Mouse (Mus musculus) intestine, embryonic 14.5 days (tissue): ENCODE measurements around the gene C530008M17Rik. TPM values are rescaled to one million over a fixed set of nuclear protein-coding genes. Genes with fewer than 3 reads are reported as not detected.
A peak's percentile ranks its signal among the peaks of the same experiment; 100 is the strongest.

ENCODE experiments used
- ATAC-seq: fragments of 200-750 bp; cut with Nextera tagmentation; replicated peaks from 2 replicates; pipeline ENCODE4 v1.8.0; 2017; ENCODE audit warnings: low read depth, moderate number of reproducible peaks, moderate TSS enrichment, moderate library complexity; ENCODE audit not compliant: low FRiP score, low TSS enrichment
- DNase-seq: peaks from one replicate; pipeline ENCODE4 v3.0.0-alpha.2; 2018; ENCODE audit warnings: low spot score
- H3K27ac ChIP-seq: fragments of 300-500 bp; sonication (generic); 2 replicates; pipeline ENCODE4 v1.5.1; 2014; ENCODE audit warnings: low read depth, mild to moderate bottlenecking, control low read depth
- H3K27me3 ChIP-seq: fragments of 300-500 bp; sonication (generic); replicated peaks from 2 replicates; pipeline ENCODE4 v1.6.1; 2014; ENCODE audit warnings: low read length, control low read depth; ENCODE audit not compliant: control insufficient read depth, insufficient read depth
- H3K36me3 ChIP-seq: fragments of 300-500 bp; sonication (generic); 2 replicates; pipeline ENCODE4 v1.6.1; 2014; ENCODE audit warnings: low read length, control low read depth; ENCODE audit not compliant: control insufficient read depth, insufficient read depth
- H3K4me1 ChIP-seq: fragments of 300-500 bp; sonication (generic); replicated peaks from 2 replicates; pipeline ENCODE4 v1.6.1; 2014; ENCODE audit warnings: low read length, control low read depth, mixed read lengths; ENCODE audit not compliant: control insufficient read depth, insufficient read depth
- H3K4me2 ChIP-seq: fragments of 300-500 bp; sonication (generic); 2 replicates; pipeline ENCODE4 v1.6.1; 2014; ENCODE audit warnings: low read length
- H3K4me3 ChIP-seq: fragments of 300-500 bp; sonication (generic); 2 replicates; pipeline ENCODE4 v1.5.1; 2014; ENCODE audit warnings: low read depth, low read length, control low read depth, mixed read lengths
- H3K9ac ChIP-seq: fragments of 300-500 bp; sonication (generic); 2 replicates; pipeline ENCODE4 v1.6.1; 2014; ENCODE audit warnings: mild to moderate bottlenecking, low read length
- H3K9me3 ChIP-seq: fragments of 300-500 bp; sonication (generic); 2 replicates; pipeline ENCODE4 v1.6.1; 2016; ENCODE audit warnings: low read length, control low read depth; ENCODE audit not compliant: control insufficient read depth
- WGBS: fragments of 180-500 bp; shearing (Covaris S2); extraction: QIAGEN DNeasy Blood & Tissue Kit; methylation state at CpG from one replicate; pipeline ENCODE4 v1.1.7; 2014; 5-methylcytosine and 5-hydroxymethylcytosine counted together
- polyA plus RNA-seq: library from polyadenylated mRNA; unstranded; fragments of >200 nt; fragmentation: Nextera tagmentation; extraction: Ambion mirVana; gene quantifications from 2 replicates; pipeline ENCODE4 v1.2.1, GENCODE M21; 2014

The C530008M17Rik gene
- polyA plus RNA-seq, 1 experiment from 2014 or later = 15.9 TPM

DNA sequence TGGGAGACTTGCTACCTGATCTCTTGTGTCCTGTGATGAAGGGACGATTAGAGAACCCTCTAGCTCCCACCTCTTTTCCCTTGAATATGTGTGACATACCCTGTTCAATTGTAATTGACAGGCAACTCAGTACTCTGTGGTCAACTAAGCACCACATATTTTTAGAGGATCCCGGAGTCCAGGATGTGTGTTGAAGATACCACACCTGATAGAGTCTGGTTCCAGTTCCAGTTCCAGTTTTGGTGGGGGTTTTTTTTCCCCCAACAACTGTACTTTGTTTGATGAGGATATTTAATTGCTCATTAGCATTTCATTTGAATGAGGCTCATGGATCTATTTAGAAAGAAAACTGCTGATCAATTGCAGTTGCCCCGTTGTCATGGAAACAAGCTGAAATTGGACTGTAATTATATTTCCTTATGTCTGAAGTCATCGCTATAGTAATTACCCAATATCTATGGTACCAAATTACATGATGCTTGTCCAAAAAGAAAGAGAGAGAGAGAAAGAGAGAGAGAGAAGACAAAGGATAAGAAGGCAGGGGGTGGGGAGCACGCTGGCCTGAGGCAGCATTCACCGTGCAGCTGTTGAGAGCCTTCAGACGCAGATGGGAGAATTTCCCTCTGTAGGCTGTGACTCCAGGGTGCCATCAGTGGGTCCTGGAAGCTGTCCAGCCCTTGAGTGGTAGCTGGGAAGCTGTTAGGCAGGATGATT, 172.4 kb downstream of the C530008M17Rik start:
- no peaks in the 10 kb centered on the region for H3K36me3 ChIP-seq

DNA sequence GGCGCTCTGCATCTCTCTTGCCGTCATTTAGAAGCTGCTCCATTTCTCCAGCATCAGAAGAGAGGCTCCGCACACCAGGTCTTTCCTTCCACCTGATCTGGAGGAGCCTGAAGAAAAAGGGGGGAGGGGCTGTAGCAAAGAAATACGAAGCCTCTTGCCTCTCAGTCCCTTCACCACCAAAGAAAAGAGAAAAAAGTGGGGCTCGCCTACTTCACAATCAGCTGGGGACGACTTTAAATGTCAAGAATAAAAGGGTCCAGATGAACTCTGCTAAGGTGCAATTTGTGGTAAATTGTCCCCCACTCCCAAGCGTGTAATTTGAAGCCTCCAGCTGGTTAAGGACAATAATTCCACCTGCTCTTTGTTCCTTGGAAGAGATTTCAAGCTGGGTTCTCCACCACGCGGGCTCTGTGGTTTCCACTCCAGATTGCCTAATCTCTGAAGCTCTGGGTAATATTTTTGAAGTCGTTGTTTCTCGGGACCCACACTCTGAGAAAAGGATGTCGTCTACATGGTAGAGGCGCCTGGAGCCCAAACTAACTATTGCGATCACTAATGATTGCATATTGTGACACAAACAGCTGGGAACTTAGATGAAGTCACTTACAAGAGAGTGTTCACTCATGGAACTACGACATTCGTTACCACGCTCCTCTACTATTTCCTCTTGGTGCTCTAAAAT, 176.4 kb downstream of the C530008M17Rik start:
- DNase-seq (no peak), ATAC-seq (no peak)
- Histone ChIP-seq H3K36me3 (no peaks in the 10 kb centered on the region), H3K9ac (no peak overlapping the region), H3K27ac (no peak overlapping the region), H3K4me2 (no peak overlapping the region), H3K27me3 (no peaks in the 10 kb centered on the region), H3K4me1 (no peaks in the 10 kb centered on the region), H3K4me3 (no peak overlapping the region), H3K9me3 (no peaks in the 10 kb centered on the region)
- WGBS = 82% methylated on average over 17 of the region's 17 CpGs

More for the DNA sequence above, 172.4 kb downstream of the C530008M17Rik start:
- H3K4me1 ChIP-seq = no peaks in the 10 kb centered on the region
- 85% methylated on average over 7 of the region's 7 CpGs for WGBS
- no peak overlapping the region for H3K9ac ChIP-seq
- H3K27ac ChIP-seq = no peak overlapping the region
- ATAC-seq = no peak
- DNase-seq = no peak
- H3K4me3 ChIP-seq = no peak overlapping the region
- no peaks in the 10 kb centered on the region for H3K9me3 ChIP-seq
- H3K27me3 ChIP-seq = no peaks in the 10 kb centered on the region
- H3K4me2 ChIP-seq = no peak overlapping the region

DNA sequence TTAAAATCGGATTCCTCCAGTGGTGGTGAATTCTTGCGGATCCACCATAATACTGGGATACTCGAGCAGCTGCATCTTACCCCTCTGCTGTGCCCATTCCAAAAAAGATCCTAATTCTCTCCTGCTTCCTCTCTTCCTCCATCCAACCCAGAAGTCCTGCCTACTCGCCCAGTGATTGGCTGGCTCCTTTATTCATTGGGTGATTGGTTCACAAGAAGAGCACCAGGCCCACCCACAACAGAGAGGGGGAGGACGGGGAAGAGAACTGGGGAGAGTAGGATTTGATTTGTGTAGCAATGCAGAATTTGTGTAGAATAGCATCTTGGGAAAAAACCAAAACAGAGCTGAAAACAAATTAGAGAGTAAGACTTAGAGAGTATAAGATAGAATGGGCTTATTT, 180.7 kb downstream of the C530008M17Rik start:
- Histone ChIP-seq H3K27ac (no peak overlapping the region), H3K36me3 (no peaks in the 10 kb centered on the region), H3K4me2 (no peak overlapping the region), H3K4me1 (no peaks in the 10 kb centered on the region), H3K9me3 (no peaks in the 10 kb centered on the region), H3K4me3 (no peak overlapping the region), H3K27me3 (no peaks in the 10 kb centered on the region), H3K9ac (no peak overlapping the region)
- DNase-seq = no peak
- WGBS = 62% methylated on average over 5 of the region's 5 CpGs
- ATAC-seq = no peak

DNA sequence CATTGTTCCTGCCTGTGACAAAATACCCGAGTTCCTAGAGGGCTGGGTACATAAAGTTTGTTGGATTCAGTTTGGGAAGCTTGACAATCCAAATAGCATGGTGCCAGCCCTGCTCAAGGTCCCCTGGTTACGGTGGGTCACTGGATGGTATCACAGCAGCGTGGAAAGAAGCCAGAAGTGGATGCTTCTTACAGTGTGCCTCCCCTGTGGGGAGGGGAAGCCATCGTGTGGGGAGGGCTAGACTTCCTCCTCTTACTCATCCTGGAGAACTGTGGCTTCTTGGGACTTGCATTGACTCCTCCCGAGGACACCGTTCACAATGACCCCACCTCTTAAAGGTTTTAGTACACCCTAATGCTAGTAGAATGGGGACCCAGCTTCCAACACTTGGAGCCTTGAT, 183.5 kb downstream of the C530008M17Rik start:
- DNase-seq = no peak
- H3K27me3 ChIP-seq = no peaks in the 10 kb centered on the region

DNA sequence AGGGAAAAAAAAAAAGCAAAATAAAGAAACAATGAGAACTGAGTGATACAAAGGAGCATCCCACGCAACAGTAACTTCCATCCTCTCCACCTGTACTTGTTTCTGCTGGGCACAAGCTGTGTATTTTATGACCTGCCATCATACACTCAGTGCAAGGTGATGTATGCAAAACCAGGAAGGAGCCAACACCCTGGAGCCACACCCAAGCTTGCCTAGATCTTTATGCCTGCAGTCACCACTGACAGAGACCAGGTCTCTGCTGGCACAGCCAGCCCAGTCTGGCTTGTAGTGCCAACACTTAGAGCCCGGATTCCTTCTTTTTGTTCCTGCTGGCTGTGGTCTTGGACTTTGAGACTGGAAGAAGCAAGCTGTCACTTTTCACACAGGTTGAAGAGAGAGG, 185.5 kb downstream of the C530008M17Rik start:
- no peaks in the 10 kb centered on the region for H3K9me3 ChIP-seq
- no peaks in the 10 kb centered on the region for H3K4me1 ChIP-seq
- no peak overlapping the region for H3K4me2 ChIP-seq
- H3K36me3 ChIP-seq = no peaks in the 10 kb centered on the region
- DNase-seq = no peak
- H3K27ac ChIP-seq = no peak overlapping the region
- no peak for ATAC-seq
- H3K9ac ChIP-seq = no peak overlapping the region
- H3K27me3 ChIP-seq = no peaks in the 10 kb centered on the region
- 88% methylated on average over 2 of the region's 2 CpGs for WGBS
- H3K4me3 ChIP-seq = no peak overlapping the region

More for the DNA sequence above, 183.5 kb downstream of the C530008M17Rik start:
- Histone ChIP-seq H3K4me2 (no peak overlapping the region), H3K27ac (no peak overlapping the region), H3K9ac (no peak overlapping the region), H3K9me3 (no peaks in the 10 kb centered on the region), H3K4me3 (no peak overlapping the region), H3K36me3 (no peaks in the 10 kb centered on the region), H3K4me1 (no peaks in the 10 kb centered on the region)
- WGBS = 89% methylated on average over 6 of the region's 6 CpGs
- ATAC-seq = no peak

DNA sequence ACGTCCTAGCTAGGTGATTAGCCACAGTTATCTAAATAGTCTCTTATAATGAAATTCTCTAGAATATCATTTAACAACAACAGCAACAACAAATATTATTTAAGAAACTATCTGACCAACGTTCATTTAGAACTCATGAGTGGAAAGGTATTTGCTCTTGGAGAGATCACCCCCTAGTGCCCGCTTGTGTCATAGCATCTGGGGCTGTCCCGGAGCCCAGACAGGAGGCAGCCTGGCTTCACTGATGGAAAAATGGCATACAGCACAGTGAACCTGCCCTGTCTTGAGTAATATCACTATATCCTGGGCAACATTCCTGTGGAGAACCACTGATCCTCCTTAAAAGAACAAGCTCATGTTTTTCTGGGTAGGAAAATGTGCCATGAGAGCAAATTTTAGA, 187.1 kb downstream of the C530008M17Rik start:
- WGBS = 17% methylated on average over 4 of the region's 4 CpGs
- DNase-seq = peak; percentile 79

DNA sequence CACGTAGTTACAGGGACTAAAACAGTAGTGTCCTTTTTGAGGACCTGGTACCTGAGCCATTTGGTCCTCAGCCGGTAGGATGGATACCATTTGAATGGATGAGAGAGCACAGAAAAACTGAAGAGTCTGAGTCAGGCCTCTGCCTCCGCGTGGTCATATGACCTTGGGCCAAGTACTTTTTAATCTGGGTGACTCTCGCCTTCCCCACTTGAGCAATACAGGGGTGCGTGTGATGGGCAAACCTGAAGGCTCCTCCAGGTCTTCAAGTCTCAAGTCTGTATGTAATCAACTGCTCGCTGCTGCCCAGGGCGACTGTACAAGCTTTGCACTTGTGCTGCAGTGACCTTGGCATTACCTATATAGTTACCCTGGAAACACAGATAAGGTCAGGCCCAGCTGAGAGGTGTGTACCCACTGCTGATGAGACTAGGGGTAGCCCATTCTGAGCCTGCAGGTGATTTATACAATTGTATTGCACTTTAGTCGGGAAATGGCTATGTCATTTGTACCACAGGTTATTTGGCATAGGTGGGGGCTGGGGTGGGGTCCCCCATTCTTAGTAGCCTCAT, 187.6 kb downstream of the C530008M17Rik start:
- Histone ChIP-seq H3K4me2 (no peak overlapping the region), H3K36me3 (no peaks in the 10 kb centered on the region), H3K4me1 (no peaks in the 10 kb centered on the region), H3K9me3 (no peaks in the 10 kb centered on the region), H3K27ac (no peak overlapping the region), H3K4me3 (no peak overlapping the region), H3K27me3 (no peaks in the 10 kb centered on the region), H3K9ac (no peak overlapping the region)
- DNase-seq = no peak
- WGBS = 76% methylated on average over 9 of the region's 9 CpGs
- peak; percentile 45 for ATAC-seq

More for the DNA sequence above, 187.1 kb downstream of the C530008M17Rik start:
- Histone ChIP-seq H3K4me2 (no peak overlapping the region), H3K36me3 (no peaks in the 10 kb centered on the region), H3K4me3 (no peak overlapping the region), H3K27me3 (no peaks in the 10 kb centered on the region), H3K9me3 (no peaks in the 10 kb centered on the region), H3K27ac (no peak overlapping the region), H3K4me1 (no peaks in the 10 kb centered on the region), H3K9ac (no peak overlapping the region)
- ATAC-seq = 0 out of 2 replicates have a peak, but pooled peaks have one; percentile 44

DNA sequence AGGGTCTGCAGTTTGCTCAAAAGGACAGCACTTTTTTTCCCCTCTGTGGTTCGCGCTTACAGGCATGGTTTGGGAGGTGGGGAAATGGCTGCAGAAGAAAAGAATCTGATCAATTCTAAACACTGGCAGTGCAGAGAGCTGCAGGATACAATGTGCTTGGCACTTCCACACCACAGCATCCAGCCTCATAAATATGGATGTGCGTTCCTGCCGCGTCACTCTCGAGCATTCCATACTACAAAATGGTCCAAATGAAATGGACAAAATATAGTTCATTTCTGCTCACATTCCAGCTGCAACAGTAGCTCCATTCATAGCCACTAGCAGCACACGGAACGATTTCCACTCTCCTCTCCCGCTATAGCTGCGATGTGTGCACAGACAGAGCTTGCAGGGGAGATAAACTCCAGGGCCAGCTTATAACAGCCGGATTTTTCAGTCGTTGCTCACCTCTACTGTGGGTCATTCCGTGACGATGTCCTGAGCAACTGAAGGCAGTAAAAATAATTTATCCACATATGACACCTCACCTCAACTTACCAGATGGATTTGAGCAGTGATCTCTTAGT, 188.4 kb downstream of the C530008M17Rik start:
- DNase-seq (no peak), ATAC-seq (no peak)
- Histone ChIP-seq H3K36me3 (no peaks in the 10 kb centered on the region), H3K9ac (no peak overlapping the region), H3K27ac (no peak overlapping the region), H3K4me1 (no peaks in the 10 kb centered on the region), H3K27me3 (no peaks in the 10 kb centered on the region), H3K9me3 (no peaks in the 10 kb centered on the region), H3K4me2 (no peak overlapping the region), H3K4me3 (no peak overlapping the region)
- 54% methylated on average over 14 of the region's 14 CpGs for WGBS
